Mouse (Mus musculus) embryo, embryonic 10.5 days (tissue): ENCODE results near the gene Fam219b.

Experiments
- DNase-seq: peaks from one replicate; pipeline ENCODE4 v3.0.0-alpha.2; 2015; ENCODE audit warnings: low spot score

Fam219b gene

GRCm38 (mm10) chr9:57537044-57537727 is at the start of gene Fam219b:
Gene Fam219b (plus strand): TSS chr9:57537528.
- DNase-seq, result peak; percentile 91

GRCm38 (mm10) chr9:57487807-57488206 is 49.5 kb upstream of the Fam219b start:
- no peak for DNase-seq

- DNase-seq, result no peak
These were observed 43.8 kb upstream of the Fam219b start for GRCm38 (mm10) chr9:57493532-57493931.

GRCm38 (mm10) chr9:57494970-57495369 is 42.4 kb upstream of the Fam219b start:
- DNase-seq, result no peak

GRCm38 (mm10) chr9:57497236-57497635 is 40.1 kb upstream of the Fam219b start:
- DNase-seq, result no peak

GRCm38 (mm10) chr9:57498536-57498935 is 38.8 kb upstream of the Fam219b start:
- DNase-seq, result no peak

GRCm38 (mm10) chr9:57501452-57501851 is 35.9 kb upstream of the Fam219b start:
- no peak for DNase-seq

GRCm38 (mm10) chr9:57501861-57502260 is 35.5 kb upstream of the Fam219b start:
- peak; percentile 52 for DNase-seq

GRCm38 (mm10) chr9:57502911-57503621 is 34.3 kb upstream of the Fam219b start:
- DNase-seq, result peak; percentile 29

- DNase-seq, result peak; percentile 76
These were observed 33.5 kb upstream of the Fam219b start, which contains the start of gene Rpp25 for GRCm38 (mm10) chr9:57503622-57504380. Gene Rpp25 (plus strand): TSS chr9:57504026.

- DNase-seq, result peak; percentile 69
These were observed 33.0 kb upstream of the Fam219b start for GRCm38 (mm10) chr9:57504381-57504700.

GRCm38 (mm10) chr9:57504891-57505290 is 32.4 kb upstream of the Fam219b start:
- DNase-seq, result no peak

- peak; percentile 61 for DNase-seq
These were observed 31.6 kb upstream of the Fam219b start for GRCm38 (mm10) chr9:57505700-57506099.

GRCm38 (mm10) chr9:57510577-57510976 is 26.8 kb upstream of the Fam219b start:
- DNase-seq, result no peak

- DNase-seq, result peak; percentile 89
These were observed 20.2 kb upstream of the Fam219b start for GRCm38 (mm10) chr9:57517113-57517512.

- peak; percentile 40 for DNase-seq
These were observed 16.8 kb upstream of the Fam219b start for GRCm38 (mm10) chr9:57520375-57521055.

GRCm38 (mm10) chr9:57521056-57521911 is 16.0 kb upstream of the Fam219b start, which contains the start of gene Cox5a:
Gene Cox5a (plus strand): TSS chr9:57521274.
- peak; percentile 93 for DNase-seq

GRCm38 (mm10) chr9:57522114-57522860 is 15.0 kb upstream of the Fam219b start:
- DNase-seq, result no peak

- no peak for DNase-seq
These were observed 14.5 kb upstream of the Fam219b start for GRCm38 (mm10) chr9:57522861-57523246.

- peak; percentile 87 for DNase-seq
These were observed 13.6 kb upstream of the Fam219b start for GRCm38 (mm10) chr9:57523754-57524153.
